Mouse (Mus musculus): ENCODE measurements around the gene Ptgis.

Gene Ptgis

DNA sequence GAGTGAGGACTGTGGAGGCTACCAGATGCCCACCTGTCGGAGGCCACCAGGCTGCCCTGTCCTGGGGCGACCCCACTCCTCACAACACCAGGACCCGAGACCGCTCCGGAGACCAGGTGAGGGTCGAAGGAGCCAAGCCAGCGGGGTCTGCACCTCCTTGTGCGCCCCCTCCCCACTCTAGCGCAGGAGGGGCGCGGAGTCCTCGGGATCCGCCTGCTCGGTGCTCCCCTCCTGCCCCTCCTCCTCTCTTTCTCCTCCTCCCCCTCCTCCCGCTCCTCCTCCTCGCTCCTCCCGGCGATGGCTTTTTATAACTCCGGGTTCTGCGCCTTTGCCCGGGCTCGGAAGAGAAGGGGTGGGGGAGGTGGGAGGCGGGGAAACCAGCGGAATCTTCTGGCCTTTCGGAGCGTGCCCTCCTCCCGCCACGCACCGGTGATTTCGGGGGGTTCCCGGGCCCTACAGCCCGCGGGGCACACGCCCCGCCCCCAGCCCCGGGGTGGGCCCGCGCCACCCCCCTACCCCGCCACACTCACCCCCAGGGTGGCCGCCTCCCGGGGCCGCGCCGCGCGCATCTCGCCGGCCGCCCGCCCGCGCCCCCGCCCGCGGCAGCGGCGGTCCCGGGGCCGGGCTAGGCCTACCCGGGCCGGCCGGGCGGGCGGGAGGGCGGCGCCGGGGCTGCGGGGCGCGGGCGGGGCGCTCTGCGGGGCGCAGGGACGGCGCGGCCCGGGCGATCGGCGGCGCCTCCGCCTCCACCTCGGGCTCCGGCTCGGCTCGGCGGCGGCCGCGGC is 50.9 kb downstream of the Ptgis start:
- DNase-seq: peak; percentile 42 to 51

DNA sequence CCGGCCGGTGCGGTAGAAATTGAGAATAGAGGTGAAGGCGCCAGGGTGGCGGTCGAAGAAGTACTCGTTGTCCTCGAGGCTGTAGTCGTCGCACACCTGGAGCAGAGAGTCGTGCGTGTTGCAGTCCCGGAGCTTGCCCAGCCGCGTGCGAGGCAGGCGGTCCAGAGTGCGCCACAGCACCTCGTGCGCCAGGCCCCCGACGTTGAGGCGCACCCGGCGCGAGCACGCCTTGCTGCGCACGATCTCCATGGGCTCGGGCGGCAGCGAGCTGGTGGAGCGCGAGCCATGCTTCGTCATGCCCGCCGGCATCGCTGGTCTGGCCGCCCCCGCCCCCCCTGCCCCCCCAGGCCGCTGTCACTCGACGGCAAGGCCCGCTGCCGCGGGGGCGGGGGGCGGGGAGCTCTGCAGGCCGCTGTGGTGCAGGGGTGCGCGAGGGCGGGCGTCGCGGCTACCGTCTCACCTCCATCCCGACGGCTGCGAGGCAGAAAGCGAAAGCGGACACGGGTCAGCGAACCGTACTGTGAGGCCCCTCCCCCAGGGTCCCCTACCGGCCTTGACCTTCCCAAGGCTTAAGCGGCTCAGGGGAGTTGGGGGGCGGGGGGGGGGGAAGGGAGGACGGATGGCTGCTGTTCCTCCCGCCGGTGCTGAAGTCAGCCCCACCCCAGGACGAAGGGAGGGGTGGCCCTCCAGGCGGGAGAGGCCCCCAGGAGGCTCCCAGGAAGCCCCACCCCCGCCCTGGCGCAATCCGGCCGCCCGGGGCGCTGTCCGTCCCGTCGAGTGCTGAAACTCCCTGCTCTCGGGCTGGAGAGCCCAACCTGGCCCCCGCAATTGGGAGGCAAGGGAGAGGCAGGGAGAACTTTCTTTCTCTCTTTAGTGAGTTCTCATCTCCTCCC is 51.8 kb downstream of the Ptgis start:
- peak; percentile 77 to 79 for DNase-seq

DNA sequence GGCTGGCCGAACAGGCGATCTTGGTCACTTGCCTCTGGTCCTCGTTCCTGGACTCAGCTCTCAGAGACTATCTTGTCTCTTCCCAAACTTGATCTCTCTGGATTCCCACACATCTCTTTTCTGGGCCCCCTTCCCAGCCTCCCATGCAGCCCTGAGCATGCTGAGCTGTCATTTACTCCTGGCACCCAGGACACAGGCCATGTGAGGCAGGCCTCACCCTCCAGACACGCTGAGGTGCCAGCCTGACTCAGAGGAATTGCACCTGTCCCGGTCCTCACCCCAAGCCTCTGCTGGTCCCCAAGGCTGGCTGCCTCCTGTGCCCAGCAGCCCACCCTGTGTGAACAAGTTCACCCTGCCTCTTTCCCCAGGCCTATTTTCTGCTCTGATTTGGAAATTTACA is 53.3 kb downstream of the Ptgis start:
- DNase-seq: no peak

DNA sequence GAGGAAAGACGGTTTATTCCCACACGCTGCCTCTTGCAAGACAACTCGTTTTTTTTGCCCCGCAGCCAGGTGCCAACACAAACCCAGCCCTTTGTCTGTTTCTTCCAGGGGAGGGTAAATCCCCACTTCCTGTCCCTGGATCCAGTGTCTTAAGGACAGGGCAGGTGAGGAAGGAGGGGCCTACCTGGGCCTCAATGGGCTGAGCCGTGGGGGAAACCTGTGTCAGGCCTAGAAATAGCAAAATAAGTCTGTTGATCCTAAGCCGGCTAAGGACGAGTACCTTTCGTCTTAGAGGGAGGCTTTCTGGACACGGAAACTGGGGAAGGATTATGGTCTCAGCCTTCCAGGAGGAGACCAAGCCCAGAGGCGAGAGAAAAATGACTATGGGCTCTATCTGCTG is 53.9 kb downstream of the Ptgis start:
- no peak for DNase-seq

DNA sequence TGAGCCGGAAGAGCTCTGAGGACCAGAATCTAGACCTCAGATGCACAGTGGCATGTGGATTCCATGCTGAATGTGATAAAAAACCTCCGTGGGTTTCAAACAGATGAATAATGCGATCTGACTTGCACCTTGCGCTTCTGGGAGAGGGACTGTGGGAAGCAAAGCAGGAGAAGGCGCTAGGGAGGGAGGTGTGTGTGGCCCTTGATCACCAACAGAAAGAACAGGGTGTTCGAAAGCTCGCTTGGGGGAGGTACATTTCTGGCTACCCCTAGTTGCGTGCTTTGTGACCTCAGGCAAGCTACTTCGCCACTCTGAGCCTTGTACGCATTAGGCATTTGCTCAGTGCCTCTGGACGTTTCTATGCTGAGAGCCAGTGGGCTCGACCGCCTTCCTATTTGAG is 54.4 kb downstream of the Ptgis start:
- no peak for DNase-seq

DNA sequence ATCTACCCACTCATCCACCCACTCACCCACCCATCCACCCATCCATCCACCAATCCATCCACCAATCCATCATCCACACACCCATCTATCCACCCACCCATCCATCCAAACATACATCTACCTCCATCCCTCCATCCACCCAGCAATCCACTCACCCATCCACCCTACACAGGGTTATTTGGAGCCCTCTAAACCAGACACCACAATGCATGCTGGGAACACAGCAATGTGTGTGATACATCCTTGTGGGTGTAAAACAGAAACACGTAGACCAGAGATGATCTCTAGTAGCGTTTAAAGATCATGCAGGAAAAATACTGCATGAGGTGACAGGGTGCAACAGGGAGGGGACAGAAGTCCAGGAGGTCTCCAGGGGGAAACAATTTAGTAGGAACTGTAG is 55.0 kb downstream of the Ptgis start:
- no peak for DNase-seq

DNA sequence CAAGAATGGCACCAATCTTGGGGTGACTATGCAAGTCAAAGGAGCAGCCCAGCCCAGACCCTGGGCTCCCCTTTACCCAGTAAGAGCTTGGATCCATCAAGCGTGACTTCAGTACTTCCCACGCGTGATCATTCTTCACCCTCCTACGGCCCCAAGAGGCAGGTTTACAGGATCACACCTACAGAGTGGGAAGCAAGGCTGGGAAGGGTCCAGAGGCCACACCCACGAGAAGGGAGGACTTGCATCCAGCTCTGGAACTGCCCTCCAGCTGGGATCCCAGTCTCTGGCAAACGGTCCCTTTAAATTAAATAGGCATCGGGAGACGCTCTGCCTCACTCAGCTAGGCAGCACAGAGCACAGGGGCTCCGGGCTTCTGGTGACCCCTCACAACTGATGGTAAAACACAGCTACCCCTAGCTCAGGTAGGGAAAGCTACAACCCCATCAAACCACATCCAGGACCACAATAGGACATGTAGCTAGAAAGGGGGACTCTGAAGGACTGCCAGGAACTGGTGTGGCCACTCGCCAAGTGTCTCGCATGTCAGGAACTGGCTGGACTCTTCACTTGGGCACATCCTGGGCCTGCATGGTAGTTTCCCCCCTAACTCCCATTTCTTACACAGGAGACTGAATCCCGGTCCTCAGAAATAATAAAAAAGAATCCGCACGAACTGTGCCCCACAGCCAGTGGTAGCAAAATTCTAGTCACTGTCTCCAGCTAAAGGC is 58.6 kb downstream of the Ptgis start:
- no peak for DNase-seq

DNA sequence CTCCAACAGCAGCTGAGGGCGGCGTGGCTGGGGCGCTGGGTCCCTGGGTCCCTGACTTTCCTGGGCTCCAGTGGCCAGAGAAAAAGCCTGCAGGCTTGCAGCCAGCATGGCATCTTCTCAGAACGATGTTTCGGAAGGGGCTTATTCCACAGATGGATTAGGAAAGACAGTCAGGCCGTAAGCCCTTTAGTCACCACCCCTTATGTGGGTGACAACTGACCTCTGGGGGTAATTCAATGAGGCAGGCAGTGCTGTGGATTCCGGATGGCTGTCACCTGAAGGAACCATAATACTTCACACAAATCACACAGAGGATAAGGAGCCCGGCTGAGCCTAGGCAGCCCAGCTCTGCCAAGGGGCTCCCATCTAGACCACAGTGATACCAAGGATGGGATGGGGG is 59.3 kb downstream of the Ptgis start:
- no peak for DNase-seq

DNA sequence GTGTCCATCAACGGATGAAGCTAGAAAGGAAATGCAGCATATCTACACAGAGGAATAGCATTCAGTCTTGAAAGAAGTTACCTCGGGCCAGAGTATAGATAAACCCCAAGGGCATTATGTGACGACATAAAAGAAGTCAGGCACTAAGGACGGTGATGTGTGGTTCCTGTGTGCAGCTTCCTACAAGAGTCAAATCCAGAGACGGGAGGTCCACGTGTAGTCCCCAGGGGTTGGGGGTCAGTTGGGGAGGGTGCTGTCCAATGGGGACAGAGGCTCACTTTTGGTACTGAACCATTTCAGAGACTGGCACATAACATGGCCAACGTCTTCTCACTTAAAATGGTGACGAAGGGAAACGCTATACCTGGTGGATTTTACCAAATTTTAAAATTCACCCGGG is 61.1 kb downstream of the Ptgis start:
- DNase-seq: peak; percentile 49 to 61

DNA sequence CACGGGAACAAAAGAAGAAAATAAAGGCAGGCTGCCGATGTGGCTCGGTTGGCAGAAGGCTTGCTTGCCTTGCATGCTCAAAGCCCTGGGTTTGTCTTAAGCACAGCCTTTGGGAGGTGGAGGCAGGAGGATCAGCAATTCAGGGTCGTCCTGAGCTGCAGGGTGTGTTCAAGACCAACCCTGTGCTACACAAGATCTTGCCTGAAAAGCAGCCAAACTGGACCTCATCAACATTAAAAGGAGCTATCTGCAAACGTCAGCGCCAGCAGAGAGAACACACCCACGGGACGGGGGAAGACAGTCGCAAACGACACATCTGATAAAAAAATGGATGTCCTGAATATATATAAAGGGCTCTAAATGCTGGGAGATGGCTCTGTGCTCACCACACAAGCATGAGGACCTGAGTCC is 63.2 kb downstream of the Ptgis start:
- no peak for DNase-seq

DNA sequence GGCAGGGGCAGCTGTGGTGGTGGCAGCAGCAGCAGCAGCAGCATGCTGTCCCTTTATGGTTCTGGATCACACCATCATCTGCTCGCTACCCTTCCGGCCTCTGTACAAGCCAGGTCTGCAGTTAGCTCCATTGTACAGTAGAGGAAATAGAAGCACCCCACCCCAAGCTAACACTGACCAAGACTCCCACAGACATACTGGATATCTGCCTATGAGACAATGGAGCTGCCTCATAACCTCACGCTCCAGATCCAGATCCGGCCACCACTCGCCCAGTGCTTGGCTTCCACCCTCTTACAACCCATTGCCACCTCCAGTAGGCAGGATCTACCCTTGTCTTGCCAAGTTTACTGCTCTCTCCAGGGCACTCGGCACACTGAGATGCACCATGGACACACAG is 65.1 kb downstream of the Ptgis start:
- no peak for DNase-seq

DNA sequence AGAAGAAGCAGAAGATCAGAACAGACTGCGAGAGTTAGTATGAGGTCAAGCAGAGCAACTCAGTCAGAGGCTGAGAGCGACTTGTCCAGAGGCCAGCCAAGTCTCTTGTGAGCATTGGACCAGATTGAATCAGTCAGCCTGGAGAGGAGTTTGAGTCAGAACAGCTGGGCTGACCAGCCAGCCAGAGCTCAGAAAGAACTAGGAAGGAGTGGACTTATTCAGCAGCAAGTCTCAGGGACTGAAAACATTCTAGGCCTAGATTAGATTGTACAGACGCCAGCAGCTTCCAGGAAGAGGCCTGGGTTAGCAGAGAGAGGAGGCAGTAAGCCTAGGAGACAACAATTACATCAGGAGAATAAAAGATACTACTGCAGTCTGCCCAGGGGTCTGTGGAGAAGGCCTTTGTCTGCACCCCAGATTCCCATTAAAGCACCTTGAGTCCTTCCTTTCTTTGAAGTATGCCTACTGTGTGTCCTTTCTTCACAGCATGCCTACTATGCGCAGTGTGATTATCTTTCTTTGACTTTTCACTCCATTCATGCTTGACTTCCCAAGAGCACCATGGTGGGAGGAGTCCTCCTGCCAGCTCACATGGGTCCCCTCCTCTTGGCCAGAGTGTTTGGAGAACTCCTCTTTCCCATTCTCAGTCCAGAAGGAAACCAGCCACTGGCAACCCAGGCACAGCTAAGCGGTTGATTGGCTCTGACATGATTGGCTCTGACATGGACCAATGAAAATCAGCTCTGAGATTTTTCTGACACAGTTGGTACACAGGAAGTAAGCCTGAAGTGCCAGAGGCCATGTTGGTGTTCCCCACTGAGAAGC is 67.1 kb downstream of the Ptgis start:
- no peak for DNase-seq

DNA sequence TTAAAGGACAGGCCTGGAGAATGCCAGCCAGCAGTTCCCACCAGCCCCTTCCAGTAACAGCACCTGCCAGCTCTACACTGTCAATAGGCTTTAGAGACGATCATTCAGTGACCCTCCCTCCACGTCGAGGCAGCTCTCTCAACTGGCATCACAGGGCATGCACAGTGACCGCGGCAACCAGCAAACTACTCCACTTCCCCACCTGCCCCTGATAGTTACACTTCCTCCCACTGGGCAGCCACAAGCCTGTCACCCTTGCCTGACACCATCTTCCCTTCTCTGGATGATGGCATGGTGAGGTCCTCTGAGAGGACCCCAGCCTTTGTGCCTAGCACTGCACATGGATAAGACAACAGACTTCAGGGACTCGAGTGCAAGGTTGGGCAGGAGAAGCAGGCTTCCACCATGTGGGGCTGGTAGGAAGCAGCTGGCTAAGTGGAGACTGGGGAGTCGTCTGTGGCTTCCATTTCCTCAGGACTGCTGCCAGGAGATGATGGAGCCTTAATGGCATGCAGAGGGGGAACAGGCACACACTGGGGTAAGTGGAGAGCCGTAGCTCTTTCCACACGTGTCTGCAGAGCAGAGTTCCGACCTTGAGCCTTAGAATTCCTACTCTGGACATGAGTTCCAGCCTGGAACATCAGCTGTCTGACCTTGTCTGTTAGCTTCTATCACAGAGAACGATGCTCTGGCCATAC is 72.7 kb downstream of the Ptgis start:
- peak; percentile 38 to 45 for DNase-seq

DNA sequence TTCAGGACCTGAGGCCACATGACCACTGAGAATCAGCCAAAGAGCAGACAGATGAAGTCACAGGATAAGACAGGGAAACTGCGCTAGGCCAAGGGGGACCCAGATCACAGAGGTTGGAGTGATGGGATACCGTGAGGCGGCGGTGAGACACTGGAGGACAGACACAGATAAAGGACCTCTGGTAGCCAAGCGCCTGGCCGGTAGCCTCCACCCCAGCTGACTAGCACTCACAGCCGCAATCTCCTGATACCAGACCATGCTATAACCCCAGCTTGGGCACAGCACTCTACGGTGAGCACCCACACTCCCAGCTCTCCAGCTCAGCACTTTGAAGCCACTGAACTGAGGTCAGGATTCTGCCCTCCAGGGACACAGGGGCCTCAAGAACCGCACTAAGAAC is 76.8 kb downstream of the Ptgis start:
- no peak for DNase-seq

DNA sequence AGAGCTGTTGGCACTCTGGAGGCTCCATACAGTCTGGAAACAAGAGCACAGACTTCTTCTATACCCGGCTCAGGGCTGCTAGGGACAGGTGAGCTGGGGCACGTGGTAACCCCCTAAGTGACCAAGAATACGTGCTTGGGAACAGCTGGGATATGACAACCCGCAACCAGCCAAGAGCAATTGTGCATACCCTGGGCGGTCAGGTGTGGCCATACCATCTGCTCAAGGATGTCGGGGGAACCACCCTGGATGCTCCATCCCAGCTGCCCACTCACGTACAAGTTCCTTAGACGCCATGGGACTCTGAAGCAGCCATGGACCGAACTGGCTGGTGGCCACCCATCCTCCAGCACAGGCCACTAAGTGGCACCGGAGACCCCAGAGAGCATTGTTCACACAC is 77.3 kb downstream of the Ptgis start:
- no peak for DNase-seq

DNA sequence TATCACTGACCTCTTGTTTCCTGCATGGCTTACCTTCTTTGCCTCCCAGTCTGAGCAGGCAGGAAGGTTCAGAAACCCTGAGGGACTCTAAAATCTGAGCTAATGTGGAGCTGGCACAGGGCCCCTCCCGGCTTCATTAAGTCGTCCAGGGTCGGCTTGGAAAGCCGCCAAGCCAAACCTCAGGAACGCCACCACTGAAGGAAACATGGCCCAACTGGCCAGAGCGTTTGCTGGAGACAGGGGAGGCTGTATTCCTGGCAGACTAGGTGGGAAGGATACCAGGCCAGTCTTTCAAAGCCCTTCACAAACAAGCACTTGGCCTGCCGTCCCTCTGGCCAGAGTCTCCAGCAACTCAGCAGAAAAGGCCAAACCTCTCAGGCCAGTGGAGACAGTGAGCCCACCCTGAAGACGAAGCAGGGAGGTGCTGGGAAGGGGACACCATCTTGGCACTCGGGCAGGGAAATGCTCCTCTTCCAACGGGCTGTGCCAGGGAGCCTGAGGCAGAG is 77.8 kb downstream of the Ptgis start:
- no peak for DNase-seq

DNA sequence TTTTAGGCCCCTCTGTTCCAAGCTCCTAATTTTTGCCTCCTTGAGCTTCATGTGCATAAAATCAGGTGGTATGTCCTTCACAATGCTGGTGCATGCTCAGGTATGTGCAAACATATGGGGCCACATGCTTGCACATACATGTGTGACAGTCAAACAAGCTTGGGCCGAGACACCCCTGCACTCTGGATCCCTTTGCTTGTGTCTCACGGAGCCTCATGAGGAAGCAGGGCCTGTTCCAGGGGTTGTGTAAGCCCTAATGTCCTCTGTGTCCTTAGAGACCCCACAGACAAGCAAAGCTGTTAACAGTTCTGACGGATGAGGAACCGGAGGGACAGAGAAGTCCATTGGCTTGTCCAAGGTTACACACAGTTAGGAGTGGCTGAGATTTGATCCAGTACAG is 80.7 kb downstream of the Ptgis start:
- DNase-seq: no peak

DNA sequence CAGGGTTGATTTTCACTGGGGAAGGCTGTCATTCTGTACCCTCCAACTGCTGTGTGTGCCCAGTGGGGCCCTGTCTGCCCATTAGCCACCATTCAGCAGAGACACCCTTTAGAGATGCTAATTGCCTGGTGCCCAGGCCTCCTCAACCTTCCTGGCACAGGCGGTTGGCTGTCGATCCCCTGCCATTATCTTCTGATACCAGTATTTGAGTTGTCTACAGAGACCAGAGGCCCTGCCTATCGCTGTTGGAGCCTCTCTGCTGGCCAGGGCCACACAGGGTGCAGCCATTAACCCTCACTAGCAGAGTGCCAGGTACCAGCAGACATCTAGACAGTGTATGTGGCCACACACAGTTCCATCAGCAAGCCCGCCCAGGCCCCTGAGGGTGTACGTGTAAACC is 81.6 kb downstream of the Ptgis start:
- no peak for DNase-seq

DNA sequence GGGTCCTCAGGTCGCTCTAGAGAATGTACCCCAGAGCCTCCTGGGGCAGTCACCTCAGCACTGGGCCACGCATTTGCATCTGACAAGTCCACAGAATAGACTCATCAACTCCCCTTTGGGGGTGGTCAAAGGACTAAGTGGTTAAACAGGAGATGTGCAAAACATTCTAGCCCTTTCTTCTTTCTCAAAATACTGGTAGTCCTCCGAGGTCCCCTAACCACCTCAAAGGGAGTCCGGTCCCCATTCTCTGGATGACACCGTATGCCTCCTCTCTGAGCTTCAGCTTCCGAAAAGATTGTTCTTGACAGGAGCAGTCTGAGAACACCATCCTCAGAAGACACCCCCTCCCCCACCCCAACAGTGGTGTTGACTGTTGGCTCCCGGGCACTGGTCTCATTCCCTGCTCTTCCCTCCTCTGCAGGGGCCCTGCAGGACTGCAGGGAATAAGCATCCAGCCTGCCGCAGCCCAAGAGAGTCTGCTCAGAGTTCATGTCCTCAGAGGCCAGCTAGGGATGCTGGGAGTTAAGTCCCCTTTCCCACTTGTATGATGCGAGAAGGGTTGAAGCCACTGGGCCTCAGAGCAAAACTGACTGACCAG is 84.2 kb downstream of the Ptgis start:
- no peak for DNase-seq

DNA sequence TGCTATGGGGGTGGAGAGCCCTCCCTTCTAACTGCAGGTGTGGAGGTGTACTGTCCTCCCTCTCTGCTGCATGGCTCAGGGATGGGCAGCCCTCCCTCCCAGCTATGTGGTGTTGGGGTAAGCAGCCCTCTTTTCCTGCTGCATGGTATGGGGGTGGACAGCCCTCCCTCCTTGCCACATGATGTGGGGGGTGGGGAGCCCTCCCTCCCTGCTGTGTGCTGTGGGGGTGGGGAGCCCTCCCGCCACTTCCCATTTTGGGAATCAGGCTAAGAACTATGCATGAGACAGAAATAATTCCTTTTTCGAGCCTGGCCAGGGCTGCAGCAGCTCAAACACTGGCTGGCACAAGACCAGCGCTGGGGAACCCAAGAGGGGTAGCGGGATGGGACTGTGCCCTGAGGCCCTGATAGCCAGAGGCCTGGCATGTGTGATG is 84.8 kb downstream of the Ptgis start:
- no peak for DNase-seq

DNA sequence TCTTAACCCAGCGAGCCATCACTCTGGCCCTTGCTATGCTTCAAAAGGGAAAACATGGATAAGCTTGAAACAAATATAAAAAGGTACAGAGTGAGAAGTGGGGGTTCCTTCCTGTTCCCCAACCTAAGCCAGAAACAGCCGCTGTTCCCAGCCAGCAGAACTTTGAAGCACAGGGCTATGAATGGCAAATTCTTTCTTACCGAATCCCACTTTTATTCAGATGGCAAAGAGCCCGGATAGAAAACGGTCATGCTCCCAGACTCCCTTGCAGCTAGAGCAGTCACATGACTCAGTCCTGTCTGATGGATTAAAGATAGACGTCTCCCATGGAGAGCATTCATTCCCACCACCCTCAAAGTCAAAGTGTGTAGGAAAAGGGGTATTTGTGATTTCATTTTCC is 89.5 kb downstream of the Ptgis start:
- no peak for DNase-seq
